Mouse (Mus musculus): ENCODE measurements at regions not wholly inside any gene's neighbourhood (a gene's known extent, or its start where the extent isn't known, plus 50 kb on each side); places are given as distances from the start of the nearest gene placed in this dataset.

DNA sequence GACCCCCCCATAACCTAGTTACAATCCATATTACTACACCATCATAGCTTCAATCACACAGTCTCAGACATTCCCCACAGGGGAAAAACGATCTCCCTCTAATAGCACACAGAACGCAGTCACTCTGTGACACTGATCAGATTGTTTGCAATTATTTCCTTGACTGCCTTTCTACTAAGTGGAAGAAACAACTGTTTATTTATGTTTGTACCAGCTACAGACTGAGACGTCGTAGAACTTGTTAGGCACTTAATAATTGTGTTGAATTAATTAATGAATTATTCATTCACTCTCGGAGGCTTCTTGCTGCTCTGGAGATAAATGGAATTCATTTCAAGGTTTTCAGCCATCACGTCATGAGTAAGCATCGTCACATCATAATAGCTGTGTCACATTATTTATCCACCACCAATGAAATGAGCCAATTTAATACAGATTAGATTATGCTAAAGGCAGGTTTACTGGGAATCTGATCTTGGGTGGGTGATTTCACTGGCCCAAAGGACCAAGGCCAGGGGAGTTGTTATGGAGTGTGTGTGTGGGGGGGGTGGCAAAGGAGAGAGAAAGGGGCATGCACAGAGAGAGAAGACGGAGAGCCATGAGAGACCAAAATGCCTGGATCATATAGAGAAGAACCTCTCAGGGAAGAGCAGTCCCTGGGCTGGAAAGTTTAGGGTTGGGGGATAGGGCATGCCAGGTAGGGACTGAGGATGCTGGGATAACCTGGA, 355.7 kb upstream of the Zwint start:
- ATAC-seq (ENCODE audit: low TSS enrichment): no peak

DNA sequence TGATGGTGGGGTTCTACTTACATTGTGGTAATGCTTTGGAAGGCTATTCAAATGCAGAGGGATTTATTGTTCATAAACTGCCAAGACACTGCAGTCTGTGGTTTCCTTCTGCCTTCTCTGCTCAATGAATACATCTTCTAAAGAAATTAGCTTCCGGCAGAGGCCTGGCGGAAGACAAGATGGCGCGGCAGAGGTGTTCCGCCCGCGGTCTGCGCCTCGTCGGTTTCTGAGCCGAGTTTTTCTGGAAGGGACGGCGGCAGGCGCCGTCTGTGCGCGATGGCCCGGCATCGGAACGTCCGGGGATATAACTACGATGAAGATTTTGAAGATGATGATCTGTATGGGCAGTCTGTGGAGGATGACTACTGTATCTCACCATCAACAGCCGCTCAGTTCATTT, 345.6 kb upstream of the Zwint start:
- ATAC-seq (ENCODE audit: low TSS enrichment): peak; percentile 52; the same call in 1 of the 2 replicates

DNA sequence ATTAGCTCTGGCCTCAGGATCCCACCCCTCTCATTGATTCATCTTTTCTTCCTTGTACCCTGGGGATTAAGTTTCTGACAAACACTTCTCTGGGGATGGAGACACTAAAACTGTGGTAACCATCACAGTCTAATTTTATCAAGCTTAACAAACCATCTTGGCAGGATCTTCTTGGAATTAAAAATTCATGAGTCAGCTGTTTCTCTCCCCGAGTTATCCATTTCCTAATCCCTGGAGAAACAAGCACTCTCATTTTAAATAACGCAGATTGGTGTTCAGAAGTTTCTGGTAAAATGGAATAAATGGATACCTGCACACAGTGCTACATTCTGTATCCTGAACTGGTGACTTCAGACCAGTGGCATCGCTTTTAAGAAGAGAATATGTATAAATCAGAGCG, 336.3 kb upstream of the Zwint start:
- no peak for ATAC-seq (ENCODE audit: low TSS enrichment)

DNA sequence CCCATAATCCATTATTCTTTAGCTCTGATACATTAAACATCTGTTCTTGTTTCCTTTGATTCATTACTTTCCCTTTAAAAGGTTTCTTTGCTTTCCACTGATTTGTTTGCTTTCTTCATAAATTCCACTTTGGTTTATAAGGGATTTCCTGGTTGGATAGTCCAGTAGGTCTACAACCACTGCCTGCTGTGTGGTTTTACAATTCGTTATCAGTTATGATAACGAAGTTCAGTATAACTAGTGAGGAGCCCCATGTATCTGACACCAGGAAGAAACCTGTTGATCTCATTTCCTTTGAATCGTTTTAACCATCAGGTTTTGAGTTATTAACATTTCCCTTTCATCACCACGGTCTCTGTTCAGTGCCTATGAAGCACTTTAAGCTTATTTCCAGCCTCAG, 334.3 kb upstream of the Zwint start:
- no peak for ATAC-seq (ENCODE audit: low TSS enrichment)

DNA sequence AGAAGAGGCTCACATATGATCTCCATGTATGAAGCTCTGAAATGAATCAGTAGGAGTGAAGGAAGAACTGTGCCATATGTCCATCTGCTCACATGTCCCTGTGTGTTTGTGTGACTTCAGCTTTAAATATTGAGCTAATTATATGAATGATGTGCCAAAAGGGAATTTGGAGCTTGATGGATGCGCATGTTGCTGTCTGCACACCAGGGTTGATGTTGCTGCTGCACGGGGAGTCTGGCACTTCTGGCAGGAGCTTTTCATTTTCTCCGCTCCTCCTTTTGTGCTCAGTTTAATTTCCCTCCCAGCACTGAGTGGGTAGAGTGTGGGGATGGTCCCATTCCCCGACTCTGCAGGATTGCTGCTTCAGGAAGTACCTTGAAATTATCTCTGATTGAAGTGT, 328.0 kb upstream of the Zwint start:
- ATAC-seq (ENCODE audit: low TSS enrichment): no peak

DNA sequence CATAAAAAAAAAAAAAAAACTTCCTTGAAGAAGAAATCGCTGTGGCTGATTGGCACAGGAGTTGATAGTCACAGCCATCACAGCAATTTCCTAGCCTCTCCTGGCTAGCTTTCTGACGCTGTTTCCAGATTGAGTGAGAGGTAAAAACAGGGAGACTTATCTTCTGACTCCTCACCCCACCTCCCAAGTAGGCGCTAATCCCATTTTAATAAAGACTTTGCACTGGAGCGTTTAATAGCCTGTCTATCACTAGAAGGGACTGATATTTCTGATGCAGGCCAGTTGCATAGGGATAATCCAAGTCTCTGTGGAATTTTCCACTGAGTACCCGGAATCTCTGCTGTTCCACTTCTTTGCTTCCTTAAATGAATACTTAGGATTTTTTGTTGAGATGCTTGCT, 307.4 kb upstream of the Zwint start:
- ATAC-seq (ENCODE audit: low TSS enrichment): no peak

DNA sequence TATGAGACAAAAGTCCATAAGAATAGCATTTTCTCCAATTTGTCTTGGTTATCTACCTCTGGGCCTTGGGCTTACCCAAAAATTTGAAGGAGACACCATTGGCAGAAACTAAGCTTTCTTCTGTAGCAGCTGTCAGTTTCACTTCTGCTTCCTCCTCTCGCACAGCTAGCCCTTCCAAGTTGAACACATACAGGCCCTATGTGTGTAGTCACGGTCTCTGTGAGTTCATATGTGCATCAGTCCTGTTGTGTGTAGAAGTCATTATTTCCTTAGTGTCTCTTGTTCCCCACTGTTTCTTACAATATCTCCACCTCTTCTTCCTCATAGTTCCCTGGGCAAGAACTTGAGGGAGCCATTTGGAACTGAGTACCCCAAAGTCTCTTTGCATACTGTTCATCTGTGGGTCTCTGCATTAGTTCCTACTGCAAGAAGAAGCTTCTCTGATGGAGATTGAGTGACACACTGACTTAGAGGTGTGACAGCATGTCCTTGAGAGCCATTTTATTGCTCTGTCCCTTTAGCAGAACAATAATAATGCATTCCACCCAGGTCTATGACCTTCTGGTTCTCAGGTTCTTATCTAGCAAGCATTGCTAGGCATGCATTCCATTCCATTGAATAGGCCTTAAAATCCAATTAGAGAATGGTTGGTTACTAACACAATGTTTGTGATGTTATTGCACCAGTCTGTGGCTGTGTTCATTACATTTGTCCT, 306.5 kb upstream of the Zwint start:
- ATAC-seq (ENCODE audit: low TSS enrichment): no peak

DNA sequence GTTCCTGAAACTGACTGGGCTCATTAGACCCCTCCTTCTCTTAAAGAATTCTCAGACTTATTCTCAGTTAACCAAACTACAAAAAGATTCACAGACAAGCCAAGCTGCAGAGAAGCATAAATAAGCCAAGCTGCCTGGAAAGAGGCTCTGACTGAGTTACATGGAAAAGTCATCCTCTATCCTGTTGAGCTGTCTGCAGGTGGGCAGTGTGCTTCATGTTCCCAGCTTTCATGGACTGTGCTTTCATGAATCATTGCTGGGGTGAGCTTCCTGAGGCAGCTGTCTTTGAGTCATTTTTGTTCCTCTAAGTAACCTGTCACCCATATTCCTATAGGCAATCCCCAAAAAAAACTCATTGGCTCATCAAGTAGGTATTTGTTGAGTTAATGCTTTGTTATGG, 301.8 kb upstream of the Zwint start:
- peak; percentile 80 for ATAC-seq (ENCODE audit: low TSS enrichment)

DNA sequence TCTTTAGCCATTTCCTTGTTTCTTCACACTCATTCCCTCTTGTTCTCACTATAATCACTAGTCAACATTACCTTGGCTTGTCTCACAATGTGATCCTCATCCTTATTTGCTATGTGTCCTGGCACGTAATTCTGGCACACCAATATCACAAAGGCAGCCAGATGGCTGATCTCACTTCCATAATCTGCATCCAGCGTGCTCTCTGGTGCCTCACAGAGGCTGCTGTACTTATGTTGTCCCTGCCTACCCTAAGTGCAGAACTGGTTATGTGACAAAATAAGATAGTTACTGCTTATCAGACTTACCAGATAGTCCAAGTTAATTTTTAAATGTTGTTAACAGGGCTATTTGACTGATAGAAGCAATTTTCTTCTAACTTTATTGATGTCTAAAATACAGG, 301.1 kb upstream of the Zwint start:
- ATAC-seq (ENCODE audit: low TSS enrichment): peak; percentile 72

DNA sequence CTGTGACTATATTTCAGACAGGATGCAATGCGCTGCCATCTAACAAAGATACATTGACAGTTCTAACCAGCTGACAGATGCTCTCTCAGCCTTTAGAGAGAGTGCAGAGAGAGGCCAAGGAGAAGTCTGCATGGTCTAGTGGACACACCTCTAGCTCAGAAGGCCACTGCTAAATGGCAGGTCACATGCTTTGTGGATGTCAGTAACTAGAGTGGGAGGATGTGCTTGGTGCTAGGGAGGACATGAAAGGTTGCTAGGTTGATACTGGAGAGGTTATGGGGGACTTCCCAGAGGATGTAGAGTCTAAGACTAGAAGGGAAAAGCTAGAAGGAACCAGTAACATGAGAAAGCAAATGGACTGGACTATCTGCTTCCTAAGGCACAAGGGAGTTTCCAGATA, 271.3 kb upstream of the Zwint start:
- no peak for ATAC-seq (ENCODE audit: low TSS enrichment)

DNA sequence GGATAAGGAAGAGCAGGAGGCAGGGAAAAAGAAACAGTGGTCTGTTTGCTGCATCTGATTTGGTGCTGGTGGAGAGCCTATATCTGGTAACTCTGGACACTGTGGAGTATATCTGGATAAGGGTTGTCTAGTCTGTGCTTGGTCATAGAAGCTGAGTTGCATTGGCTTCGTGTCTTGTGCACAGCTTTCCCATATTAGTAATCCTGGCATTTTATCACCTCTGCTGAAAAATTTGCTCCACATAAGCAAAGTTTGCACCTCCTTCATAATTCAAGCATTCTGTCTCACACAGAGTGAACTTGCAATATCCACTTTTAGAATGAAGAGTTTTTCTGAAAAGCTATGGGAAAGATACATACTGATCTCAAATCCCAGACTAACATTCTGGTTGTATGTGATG, 269.8 kb upstream of the Zwint start:
- peak; percentile 77 for ATAC-seq (ENCODE audit: low TSS enrichment)

DNA sequence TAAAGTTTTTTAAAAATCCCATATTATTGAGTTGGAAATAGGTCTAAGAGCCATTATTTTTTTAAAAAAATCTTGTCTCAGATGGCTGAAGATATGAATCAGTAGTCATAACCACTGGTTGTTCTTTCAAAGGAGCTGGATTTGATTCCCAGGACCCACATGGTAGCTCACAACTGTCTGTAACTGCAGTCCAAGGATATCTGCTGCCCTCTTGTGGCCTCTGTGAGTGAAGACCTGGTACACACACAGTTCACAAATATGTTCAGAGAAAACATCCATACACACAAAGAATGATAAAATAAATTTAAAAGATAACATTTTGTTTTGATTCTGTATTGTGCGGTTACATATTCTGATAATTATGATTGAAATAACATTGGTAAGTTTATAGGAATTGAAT, 263.2 kb upstream of the Zwint start:
- ATAC-seq (ENCODE audit: low TSS enrichment): no peak

DNA sequence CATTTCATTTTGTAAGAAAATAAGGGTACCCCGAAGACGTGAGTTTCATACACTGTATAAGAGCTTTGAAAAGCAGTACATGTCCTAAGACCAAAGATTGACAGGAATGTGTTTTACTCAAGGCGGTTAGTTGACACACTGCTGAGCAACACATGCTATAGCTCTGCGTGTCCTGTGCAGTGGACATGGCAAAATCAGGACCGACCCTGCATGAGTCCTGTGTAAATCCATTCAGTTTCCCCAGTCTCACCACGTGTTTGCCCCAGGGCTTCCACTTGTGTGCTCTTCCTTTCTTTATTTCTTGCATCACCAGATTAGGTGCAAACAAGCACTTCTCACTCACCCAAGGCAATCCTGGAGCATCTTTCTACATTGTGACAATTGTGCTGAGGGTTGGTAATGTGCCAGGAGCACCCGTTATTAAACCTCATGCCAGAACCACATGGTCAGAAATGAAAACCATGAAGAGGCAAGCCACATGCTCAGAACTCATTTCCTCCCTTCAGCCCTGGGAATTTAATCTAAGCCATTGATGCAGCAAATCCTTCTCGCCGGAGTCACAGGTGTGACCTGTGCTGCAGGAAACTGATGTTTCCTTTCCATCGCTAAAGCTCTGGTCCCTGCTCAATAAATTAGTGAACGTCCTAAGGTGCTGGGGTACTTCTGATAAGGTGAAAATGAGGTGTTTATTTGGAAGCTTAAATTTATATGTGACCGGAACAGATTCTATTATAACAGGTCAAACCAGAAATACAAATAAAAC, 261.2 kb upstream of the Zwint start:
- no peak for ATAC-seq (ENCODE audit: low TSS enrichment)

DNA sequence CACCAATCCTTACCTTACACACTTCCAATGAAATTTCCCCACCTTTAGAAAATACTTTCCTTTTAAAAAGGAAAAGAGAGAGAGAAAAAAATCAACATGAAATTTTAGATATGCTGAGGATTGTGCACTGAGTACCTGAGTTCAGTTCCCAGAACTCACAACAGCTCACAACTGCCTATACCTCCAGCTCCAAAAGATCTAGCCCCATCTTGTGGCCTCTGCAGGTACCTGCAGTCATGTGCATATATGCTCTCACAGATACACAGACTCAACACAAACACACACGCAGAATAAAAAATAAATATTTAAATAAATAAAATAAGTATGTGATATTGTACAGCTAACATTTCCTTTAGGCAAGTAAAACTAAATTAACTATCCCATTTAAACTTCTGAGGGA, 260.3 kb upstream of the Zwint start:
- ATAC-seq (ENCODE audit: low TSS enrichment): no peak

DNA sequence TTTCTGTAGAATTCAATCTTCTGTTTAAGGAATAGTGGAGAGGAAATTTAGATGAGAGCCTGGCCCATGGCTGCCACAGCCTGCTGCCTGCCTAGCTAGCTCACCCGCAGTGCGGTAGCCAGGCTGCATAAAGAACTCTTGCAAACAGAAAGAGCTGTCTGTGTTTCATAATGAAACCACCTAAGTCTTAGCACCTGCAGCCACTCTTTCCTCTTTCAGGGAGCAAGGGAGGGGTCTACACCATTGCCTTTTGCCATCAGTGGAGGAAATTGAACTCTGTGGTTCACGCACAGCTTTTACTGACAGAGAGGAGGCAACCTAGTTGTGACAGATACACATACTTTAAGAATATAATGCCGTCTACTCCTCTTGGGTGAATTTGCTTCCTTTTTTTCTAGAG, 251.4 kb upstream of the Zwint start:
- ATAC-seq (ENCODE audit: low TSS enrichment): no peak

DNA sequence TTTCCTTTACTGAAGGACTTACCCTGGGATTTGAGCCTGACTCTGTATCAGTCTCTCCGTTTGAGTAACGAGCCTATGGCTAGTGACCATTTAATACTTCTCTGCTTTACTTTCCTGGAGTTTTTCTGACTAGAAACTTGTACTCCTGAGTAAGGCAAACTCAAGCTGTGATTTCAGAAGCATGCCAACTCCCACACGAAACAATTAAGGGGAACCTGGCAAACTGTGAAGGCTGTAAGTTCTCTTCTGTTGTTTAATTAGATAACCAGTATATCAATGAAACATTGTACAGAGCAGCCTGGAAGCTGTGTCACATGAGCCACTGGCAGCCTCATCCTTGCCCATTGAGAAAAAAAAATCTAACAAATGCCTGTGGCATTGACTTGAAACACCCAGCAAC, 244.3 kb upstream of the Zwint start:
- peak; percentile 79; the same call in 1 of the 2 replicates for ATAC-seq (ENCODE audit: low TSS enrichment)

DNA sequence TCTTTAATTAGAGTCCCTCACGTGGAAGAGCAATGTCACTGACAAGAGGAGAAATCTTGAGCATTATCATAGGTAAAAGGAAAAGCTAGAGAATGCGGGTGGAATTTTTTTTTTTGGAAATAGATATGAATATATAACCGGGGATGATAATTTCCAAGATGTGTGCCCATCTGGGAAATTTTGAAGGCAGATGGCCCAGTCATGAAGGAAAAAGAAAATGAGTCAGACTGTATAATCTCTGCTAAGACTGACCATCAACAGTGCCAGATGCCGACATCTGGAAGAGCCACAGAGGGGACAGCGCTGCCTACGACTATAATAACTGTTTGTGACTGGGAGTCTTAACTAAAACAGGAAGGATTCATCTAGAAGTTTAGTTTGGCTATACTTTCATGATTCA, 243.0 kb upstream of the Zwint start:
- peak; percentile 55 for ATAC-seq (ENCODE audit: low TSS enrichment)

DNA sequence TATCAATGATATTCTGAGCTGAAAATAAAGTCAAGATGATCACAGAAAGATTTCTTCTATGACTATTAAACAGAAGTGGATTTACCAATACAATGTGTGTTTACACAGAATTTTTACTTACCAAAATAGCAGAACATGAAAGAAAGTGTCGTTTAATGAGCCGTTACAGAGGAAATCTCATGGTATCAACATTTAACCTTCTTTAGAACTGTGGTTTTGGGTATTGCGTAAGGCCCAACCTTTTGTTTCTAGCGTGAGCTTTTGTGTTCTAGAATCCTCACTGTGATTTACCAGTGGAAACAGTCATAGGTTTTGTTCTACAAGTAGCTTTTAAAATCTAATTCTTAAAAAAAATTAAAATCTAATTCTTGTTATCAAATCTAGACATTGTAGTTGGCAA, 200.0 kb upstream of the Zwint start:
- ATAC-seq (ENCODE audit: low TSS enrichment): no peak

DNA sequence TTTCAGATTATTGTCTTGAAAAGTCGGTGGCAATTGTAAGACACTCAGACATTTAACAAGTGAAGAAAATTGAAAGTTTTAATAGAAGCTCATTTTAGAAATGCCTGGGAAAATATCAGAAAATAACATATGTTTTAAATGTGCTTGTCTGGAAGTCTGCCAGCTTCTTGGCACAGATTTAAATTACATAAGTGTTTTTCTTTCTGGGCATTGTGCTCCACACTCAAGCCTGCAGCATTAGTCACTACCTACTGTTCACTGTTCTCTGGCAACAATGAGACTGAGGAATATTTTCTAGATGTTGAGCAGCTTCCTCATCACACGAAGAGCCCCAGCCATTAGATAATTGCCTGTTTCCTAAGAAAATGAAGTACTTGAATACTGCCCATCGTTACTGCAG, 170.3 kb upstream of the Zwint start:
- ATAC-seq (ENCODE audit: low TSS enrichment): peak; percentile 99

DNA sequence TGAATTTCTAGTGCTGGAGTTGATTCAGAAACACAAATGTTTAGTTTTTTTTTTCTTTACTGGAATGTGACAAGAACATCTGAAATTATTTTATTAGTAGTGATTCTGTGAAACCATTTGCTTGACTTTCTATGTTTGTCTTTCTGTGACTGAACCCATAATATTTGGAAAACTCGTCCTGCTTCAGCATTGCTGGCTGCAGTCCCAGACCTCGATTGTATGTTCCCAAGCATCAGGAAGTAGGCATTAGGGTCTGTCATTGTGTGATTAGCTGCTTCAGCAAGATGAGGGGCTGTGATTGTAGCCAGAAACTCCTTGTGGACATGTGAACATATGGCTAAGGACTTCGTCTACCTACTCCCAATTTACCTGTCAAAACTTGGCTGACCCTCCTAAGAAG, 122.2 kb upstream of the Zwint start:
- no peak for ATAC-seq (ENCODE audit: low TSS enrichment)

DNA sequence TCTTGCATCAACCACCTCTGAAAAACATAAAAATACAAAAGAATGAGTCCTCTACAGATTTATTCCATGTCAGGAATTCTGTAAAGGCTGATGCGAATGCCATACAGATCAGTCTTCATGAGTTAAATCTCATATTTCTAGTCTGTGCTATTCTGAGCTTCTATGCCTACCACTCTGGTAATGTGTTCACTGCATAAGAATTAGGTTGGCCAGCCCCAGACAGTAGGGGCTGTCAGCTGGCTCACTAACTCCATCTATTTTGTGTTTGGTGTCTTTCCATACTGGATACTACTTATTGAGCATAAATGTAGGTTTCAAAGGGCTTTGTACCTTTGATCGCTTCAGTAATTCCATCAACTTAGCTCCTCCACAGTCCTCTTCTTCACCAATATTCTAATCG, 121.2 kb upstream of the Zwint start:
- ATAC-seq (ENCODE audit: low TSS enrichment): peak; percentile 52; the same call in 1 of the 2 replicates

DNA sequence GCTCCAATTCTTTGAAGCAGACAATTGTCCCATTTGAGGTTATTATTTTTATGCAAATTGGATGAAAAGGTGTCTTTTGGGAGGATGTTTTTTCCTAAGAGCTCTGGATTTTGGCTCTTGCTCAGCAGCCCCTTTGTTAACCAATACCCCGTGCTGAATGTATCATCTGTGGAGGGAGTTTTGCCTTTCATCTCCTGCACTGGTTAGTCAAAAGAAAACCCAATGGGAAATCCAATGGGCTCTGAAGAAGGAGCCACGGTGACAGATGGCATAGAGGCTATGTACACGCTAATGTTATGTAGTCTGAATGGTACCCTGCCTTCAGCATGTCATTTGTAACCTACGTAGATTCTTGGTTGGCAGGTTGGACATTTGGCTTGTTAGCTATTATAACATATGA, 120.8 kb upstream of the Zwint start:
- ATAC-seq (ENCODE audit: low TSS enrichment): no peak

DNA sequence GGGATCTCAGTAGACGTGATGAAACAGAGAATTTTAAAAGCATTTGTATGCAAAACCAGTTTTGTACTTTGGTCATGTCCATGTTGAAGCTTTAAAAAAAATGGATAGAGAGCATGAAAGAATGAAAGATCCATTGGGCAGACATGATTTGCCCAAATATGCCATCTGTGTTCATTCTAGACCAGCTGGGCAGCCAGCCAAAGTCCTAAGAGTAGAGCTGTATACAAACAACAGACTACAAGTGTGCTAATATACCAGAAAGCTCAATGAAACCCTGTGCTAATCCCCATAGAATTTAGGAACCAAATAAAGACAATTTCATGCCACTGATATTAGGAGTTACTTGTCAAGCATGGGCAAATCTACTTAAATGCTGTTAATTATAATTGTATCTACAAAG, 105.1 kb upstream of the Zwint start:
- no peak for ATAC-seq (ENCODE audit: low TSS enrichment)

All from frontal cortex, adult (tissue).